Mouse (Mus musculus) spleen, adult 18-20 months (tissue): ENCODE results near the gene Fkbp15.
"Not testable (repeated sequence)": the region's sequence is repeated elsewhere in the genome, so short reads cannot be mapped to it uniquely, and the experiment has no call there.

Experiments used
- DNase-seq, 2 experiments: peaks; one replicate each; pipeline ENCODE4 v3.0.0; 2022; ENCODE audit warnings: mixed read lengths in 2 of 2

Fkbp15 gene

DNA sequence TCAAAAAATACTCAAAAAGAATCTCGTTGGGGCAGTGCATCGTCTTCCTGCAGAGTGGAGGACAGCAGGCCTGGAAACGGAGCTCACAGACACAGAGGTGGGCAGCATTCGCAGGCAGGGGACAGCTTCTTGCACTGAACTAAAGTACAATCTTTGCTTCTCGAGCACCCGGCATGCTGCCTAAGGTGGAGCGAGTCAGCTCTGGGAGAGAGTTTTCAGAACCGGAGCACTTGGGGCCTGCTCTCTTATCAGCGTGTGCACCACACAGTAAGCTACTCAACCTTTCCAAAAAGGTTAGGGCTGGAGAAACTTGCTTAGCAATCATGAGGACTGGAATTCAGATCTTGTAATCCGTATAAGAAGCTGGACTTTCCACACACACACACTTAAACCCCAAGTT lies 83.7 kb downstream of the Fkbp15 start:
- DNase-seq, result peak in 1 of 2 experiments; percentile 0

DNA sequence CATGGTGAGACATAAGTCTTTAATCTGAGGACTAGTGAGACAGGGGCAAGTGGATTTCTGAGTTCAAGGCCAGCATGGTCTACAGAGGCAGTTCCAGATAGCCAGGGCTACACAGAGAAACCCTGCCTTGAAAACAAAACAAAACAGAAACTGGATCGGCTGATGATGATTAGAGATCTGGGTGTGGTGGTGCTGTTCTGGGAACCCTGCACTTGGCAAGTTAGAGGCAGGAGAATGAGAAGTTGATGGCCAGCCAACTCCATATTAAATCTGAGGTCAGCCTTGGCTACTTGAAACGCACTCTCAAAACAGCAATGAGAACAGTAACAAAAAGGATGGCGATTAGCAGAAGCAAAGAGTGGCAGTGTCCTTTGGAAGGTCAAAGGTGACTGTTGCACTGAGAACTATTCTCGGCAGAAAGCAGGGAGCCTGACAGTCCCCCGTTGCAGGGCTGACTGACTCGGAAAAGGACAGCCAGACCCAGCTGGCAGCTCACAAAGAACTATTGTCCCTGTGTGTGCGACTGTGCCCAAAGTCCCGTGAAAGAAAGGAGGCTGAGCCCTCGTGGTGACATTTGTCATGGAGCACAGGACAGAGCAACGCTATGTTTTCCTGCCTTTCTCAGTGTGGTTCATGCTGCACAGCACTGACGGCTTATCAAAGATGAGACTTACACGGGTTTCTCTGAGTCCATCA lies 85.4 kb downstream of the Fkbp15 start:
- no peak for DNase-seq

- no peak for DNase-seq
Measured at GRCm38 (mm10) chr4:62273916-62274315, 86.4 kb downstream of the Fkbp15 start.

DNA sequence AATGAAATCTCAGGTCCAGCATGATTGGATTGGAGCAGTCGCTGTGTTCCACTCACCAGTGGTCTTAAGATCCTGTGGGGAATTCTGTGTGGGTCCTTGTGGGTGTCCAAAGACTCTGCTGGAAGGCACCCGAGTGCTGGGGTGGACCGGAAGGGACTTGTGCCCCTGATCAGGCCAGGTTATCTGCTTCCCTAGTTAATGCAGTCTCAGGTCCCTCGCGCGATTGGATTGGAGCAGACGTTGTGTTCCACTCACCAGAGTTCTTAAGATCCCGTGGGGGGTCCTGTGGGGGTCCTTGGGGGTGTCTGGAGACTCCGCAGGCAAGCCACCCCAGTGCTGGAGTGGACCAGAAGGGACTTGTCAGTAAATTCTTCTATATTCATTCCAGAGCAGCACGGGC lies 87.7 kb downstream of the Fkbp15 start:
- DNase-seq, result no peak

- DNase-seq, result no peak
Measured at GRCm38 (mm10) chr4:62267101-62267500, 93.2 kb downstream of the Fkbp15 start.

DNA sequence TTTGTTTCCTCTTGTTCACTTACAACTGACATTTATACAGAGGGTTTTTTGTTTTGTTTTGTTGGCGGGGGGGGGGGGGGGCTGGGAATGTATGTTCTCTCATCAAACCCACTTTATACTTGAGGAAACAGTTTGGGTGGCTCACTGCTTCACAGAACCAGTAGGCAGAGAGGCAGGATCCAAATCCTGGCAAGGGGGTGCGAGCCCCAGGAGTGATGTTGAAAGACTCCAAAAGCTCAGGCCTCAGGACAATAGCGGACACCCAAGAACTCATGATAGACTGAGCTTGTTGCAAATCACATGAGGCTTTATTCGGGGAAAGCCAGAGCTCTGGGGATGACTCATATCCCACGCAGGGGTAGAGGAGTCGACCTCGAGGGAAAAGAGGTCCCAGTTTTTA lies 94.3 kb downstream of the Fkbp15 start:
- DNase-seq, result not testable (repeated sequence)

GRCm38 (mm10) chr4:62265154-62265836 lies 95.1 kb downstream of the Fkbp15 start:
- no peak for DNase-seq

GRCm38 (mm10) chr4:62263133-62263844 lies 97.1 kb downstream of the Fkbp15 start:
- no peak for DNase-seq

DNA sequence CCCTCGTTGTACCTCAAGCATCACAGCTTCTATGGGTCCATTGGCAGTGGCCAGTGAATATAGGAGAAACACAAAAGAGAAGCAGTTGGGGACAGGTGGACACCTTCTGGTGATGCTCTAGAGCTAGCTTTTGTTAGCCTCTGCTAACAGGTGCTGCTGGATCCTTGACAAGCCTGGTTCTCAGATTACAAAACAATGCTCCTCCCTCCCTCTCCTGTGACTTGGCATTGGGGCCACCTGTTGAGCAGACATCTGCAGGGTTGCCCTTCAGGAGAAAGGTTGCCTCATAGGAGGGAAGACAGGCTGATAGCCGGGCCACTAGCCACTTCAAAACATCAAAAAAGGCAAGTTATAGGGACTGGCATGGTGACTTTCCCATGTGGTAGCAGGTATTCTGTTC lies 98.1 kb downstream of the Fkbp15 start, which contains the start of gene Slc31a2:
Slc31a2 (plus strand) TSS at position 287 of the 400 bp plus-strand sequence.
- DNase-seq, result no peak

DNA sequence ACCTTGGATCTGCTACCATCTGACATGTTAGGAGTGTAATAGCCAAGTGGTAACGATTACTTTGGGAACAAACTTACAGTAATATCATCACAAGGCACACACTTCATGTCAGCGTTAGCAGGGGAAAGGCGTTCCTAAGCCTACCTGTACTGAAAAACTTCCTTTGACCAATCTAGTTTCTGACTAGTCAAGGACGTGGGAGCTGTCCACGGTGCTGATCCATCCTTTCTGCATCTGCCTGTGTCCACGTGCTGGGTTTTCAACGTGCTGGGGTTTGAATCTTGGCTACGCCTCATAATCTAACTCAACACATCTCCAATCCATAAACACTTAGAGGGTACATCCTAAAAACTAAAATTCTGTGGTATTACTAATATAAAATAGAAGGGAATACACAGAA lies 103.4 kb downstream of the Fkbp15 start:
- DNase-seq, result peak in 1 of 2 experiments; percentile 22

DNA sequence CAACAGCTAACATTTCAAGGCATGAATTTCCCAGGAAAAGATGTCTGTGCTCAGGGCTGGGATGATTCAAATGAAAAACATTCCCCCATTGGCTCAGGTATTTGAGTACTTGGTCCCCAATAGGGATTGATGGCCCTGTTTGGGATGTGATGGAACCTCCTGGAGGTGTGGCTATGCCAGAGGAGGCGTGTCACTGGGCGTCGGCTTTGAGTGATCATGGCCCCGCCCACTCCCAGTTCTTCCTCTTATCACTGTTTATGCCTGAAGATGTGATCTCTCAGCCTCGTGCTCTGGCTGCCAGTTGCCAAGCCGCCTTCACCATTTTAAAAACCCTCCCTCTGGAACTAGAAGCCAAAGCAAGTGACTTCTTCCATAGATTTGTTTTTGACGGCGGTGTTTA lies 105.8 kb downstream of the Fkbp15 start:
- DNase-seq, result no peak

GRCm38 (mm10) chr4:62251776-62252175 lies 108.6 kb downstream of the Fkbp15 start:
- no peak for DNase-seq

GRCm38 (mm10) chr4:62250896-62251544 lies 109.3 kb downstream of the Fkbp15 start:
- no peak for DNase-seq
